Mouse (Mus musculus) olfactory bulb, adult 2 months (tissue): ENCODE data around the gene Ttc27.

Source experiments
- CTCF ChIP-seq: fragments of 200-500 bp; IDR thresholded peaks from 2 replicates; pipeline ENCODE4 v1.5.1; 2012; ENCODE audit warnings: low read depth, mild to moderate bottlenecking, low read length, moderate library complexity; ENCODE audit not compliant: insufficient read depth
- POLR2A ChIP-seq: fragments of 200-500 bp; IDR thresholded peaks from 2 replicates; pipeline ENCODE4 v1.6.1; 2012; ENCODE audit warnings: mild to moderate bottlenecking, low read depth, low read length, moderate library complexity; ENCODE audit not compliant: insufficient read depth

GRCm38 (mm10) chr17:74868185-74868907, 150.8 kb downstream of the Ttc27 start:
- no peak for TF ChIP-seq CTCF
- TF ChIP-seq POLR2A, result no peak
